Mouse (Mus musculus): Measurements from ENCODE around the gene Brinp1.
A peak's percentile ranks its signal among the peaks of the same experiment; 100 is the strongest.

The Brinp1 gene

GRCm38 (mm10) chr4:68954322-68954901 lies at the start of gene Brinp1:
Gene Brinp1 (minus strand): TSS chr4:68954397.
- peak; percentile 5 to 10 for DNase-seq

DNA sequence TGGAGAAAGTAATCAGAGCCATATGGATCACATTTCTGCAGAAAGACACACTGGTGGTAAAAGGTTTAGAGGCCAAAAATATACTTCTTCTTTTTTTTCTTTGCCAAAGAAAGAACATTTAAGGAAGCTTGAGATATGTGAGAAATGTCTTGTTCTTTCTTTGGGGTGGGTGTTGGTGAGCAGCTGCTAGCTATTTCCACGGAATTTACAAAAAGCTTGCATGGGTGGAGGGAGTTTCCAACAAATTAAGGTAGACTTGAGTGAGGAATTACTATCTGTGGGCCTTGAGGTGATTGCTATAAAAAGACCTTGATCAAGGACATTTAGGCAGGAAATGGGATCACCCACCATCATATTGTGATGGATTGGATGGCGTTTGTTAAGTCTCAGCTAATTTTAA lies 3.1 kb upstream of the Brinp1 start:
- DNase-seq = no peak

GRCm38 (mm10) chr4:68955621-68956020 lies 1.4 kb upstream of the Brinp1 start:
- peak in 1 of 2 experiments; percentile 1 for DNase-seq

DNA sequence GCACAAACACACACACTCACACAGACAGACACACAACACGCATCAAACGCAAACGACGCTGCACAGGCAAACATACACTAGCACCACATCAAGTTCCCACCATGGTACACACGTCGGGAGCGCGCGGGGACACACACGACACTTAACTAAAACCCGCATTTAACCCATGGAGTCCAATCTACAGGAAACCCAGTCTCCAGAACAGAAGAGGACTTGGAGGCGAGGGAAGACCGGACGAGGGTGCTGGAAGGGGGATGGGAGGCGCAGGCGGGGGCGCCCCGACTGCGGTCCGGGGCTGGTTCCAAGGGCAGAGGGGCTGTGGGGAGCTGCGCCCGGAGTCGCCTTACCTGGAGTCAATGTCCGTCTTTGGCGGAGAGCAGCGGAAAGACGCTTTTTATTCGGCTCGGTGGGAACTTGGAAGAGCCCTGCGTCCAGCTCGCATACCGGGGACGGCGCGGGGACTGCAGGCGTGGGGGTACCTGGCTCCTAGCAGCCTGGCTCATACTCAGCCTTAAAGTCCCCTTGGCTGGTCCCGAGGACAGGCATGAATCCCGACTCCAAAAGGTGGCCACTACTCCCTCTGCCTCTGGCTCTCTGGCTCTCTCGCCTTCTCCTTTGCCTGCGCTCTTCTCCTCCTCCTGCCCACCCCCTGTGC lies 403 bp downstream of the Brinp1 start:
- DNase-seq = no peak

DNA sequence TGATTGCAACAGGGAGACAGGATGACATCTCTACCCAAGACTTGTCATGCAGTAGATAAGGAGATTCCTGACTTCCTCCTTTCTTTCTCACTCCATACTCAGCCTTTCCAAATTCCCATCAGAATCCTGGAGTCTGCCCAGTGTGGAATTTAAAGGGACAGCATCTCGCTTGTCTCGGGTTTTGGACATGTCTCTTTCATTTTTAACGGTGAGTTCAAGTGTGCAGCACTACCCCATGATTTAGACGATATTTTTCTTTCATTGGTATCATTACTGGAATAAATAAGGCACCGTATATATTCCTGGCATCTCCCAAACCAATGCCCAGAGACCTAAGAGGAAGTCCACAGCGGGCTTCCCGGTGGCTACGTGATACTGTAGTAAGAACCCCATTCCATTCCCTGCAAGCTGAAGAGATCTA lies 1.1 kb downstream of the Brinp1 start:
- no peak for DNase-seq

- peak in 1 of 2 experiments; percentile 0 for DNase-seq
These were observed 3.6 kb downstream of the Brinp1 start for GRCm38 (mm10) chr4:68950556-68950955.

DNA sequence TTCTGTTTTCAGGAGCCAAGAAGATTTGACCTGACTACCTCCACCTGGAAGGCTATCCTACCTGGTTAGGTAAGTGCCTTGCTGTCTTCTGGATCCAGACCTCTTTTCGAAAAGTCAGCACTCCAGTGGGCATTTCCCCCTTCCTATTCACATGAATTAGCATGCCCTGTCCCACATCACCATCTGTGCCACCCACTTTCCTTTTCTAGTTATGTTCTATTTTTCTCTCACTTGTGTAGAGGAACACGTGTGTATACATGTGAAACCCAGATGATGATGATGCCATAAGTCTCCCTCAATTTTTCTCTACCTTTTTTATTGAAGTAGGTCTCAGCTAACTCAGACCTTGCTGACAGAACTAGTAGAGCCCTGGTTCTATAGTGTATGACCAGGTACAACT lies 11.3 kb downstream of the Brinp1 start:
- DNase-seq = no peak

- no peak for DNase-seq
These were observed 24.2 kb downstream of the Brinp1 start for GRCm38 (mm10) chr4:68930022-68930421.

DNA sequence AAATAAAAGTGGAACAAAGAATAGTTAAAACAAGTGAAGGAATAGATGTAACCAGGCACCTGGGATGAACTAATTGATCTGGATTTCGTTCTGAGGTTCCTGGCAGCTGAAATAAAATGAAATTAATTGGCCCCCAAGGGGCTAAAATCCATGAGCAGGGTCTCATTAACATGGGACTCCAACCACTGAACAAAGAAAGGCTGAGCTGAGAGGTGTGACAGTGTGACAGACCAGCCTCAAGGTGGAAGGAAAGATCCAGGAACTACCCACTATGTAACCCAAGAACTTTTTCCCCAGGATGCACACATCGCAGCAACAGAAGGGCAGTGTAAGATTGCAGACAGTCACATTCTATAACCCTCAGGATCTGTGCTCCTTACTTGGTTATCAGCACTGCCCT lies 28.1 kb downstream of the Brinp1 start:
- DNase-seq = no peak

GRCm38 (mm10) chr4:68922944-68923343 lies 31.3 kb downstream of the Brinp1 start:
- DNase-seq = no peak

- no peak for DNase-seq
These were observed 31.7 kb downstream of the Brinp1 start for GRCm38 (mm10) chr4:68922504-68922903.

GRCm38 (mm10) chr4:68920127-68920526 lies 34.1 kb downstream of the Brinp1 start:
- DNase-seq = no peak

DNA sequence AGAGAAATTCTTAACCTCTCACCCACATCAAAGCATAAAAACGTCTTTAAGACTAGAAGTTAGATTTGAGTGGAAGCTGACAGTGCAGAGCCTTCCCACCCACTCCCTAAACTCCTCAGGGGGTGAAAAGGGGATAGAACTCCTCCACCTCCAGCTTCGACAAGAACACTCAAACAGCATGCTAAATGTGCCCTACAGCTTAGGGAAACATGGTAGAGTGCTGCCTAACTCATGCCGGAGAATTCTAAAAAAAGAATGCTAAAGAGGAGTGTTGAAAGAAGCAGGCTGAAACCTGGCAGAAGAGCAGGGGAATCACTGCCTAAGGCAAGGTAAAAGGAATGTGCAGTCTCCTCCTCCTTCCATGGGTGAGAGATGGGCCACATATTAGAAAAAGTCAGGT lies 43.3 kb downstream of the Brinp1 start:
- DNase-seq = no peak

- DNase-seq = peak; percentile 3 to 13
These were observed 47.6 kb downstream of the Brinp1 start for GRCm38 (mm10) chr4:68906417-68907210.

DNA sequence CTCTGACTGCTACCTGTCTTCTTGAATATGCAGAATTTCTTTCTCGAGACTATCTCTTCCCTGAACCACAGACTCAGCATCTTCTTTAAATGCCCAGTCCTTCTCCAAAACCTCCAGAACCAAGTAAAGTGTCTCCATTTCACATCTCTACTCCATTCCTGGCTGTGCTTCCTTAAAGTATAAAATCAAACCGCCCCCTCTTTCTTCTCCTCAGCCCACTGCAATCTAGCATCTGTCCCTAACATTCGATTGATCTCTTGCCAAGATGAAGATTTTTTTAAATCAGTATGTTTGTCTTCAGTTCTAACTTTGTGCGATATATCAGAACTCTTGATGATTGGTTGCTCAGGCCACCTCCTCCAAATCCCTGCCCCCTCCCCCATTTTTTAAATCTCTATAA lies 63.7 kb downstream of the Brinp1 start:
- no peak for DNase-seq

GRCm38 (mm10) chr4:68886276-68886675 lies 67.9 kb downstream of the Brinp1 start:
- DNase-seq = no peak

GRCm38 (mm10) chr4:68872028-68872427 lies 82.2 kb downstream of the Brinp1 start:
- no peak for DNase-seq

- DNase-seq = no peak
These were observed 88.9 kb downstream of the Brinp1 start for GRCm38 (mm10) chr4:68865135-68865767.

DNA sequence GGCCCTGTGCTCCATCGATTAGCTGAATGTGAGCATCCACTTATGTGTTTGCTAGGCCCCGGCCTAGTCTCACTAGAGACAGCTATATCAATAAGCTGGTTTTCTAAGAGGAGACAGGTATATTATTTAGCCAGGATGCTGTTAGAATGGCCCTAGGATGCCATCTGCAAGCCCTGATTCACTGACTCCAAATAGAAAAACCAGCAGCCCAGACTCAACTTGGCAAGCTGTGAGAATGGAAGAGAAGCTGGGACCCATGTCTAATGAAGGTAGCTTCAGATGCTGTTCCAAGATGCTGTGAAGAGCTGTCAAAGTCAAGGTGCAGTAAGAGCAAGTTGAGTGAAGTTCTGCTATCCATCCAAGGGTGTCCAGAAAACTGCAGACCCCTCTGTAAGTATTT lies 89.5 kb downstream of the Brinp1 start:
- DNase-seq = no peak

GRCm38 (mm10) chr4:68856868-68857267 lies 97.3 kb downstream of the Brinp1 start:
- DNase-seq = peak in 1 of 2 experiments; percentile 1

DNA sequence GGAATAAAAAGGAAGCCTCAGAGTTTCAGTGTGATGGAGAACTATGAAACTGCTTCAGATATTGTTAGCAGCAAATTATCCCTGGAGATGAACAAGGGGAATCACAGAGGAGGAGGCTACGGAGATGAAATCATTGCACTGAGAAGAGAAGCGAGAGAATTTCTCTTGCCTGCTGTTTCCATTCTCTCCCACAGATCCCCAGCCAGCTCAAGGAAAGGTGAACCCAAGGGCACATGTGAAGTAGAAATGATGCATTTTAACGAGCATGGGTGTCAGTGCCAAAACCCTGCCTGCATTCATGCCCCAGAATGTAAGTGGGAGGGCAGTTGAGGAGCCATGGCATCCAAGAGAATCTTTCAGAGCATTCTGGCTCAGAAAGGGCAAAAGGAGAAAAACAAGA lies 104.5 kb downstream of the Brinp1 start:
- no peak for DNase-seq

- no peak for DNase-seq
These were observed 107.2 kb downstream of the Brinp1 start for GRCm38 (mm10) chr4:68846976-68847375.

- DNase-seq = no peak
These were observed 108.2 kb downstream of the Brinp1 start for GRCm38 (mm10) chr4:68845964-68846363.

All from lung, adult 18-20 months (tissue).